Mouse (Mus musculus): ENCODE results near the gene Styx.

- TF ChIP-seq CTCF (IDR thresholded peaks at IDR 0.05) (no peak), POLR2A (IDR thresholded peaks at IDR 0.05; ENCODE audit: insufficient read depth, low read depth, low read length) (no peak), EP300 (IDR thresholded peaks at IDR 0.05; ENCODE audit: insufficient read depth, low read depth, low read length) (no peak)
Observed at GRCm38 (mm10) chr14:45455651-45456501, 105.0 kb downstream of the Styx start.
